Mouse (Mus musculus) heart, postnatal 0 days (tissue): ENCODE results near the gene Hspa12b. TPM values are rescaled to one million over a fixed set of nuclear protein-coding genes. Genes with fewer than 3 reads are reported as not detected.

ENCODE experiments used
- ATAC-seq: fragments of 200-750 bp; cut with Nextera tagmentation; 2 replicates; pipeline ENCODE4 v1.8.0; 2017; ENCODE audit warnings: low read depth, moderate number of reproducible peaks, moderate library complexity; ENCODE audit not compliant: insufficient read depth
- DNase-seq: peaks from one replicate; pipeline ENCODE4 v3.0.0-alpha.2; 2016; ENCODE audit warnings: low spot score
- H3K27ac ChIP-seq: fragments of 300-500 bp; sonication (generic); 2 replicates; pipeline ENCODE4 v1.5.1; 2014; ENCODE audit warnings: low read depth, mild to moderate bottlenecking
- H3K27me3 ChIP-seq: fragments of 300-500 bp; sonication (generic); 2 replicates; pipeline ENCODE4 v1.6.1; 2014; ENCODE audit warnings: low read length, mixed read lengths; ENCODE audit not compliant: control insufficient read depth, insufficient read depth
- H3K36me3 ChIP-seq: fragments of 300-500 bp; sonication (generic); replicated peaks from 2 replicates; pipeline ENCODE4 v1.6.1; 2014; ENCODE audit warnings: low read length, mixed read lengths; ENCODE audit not compliant: control insufficient read depth, insufficient read depth
- H3K4me1 ChIP-seq: fragments of 300-500 bp; sonication (generic); 2 replicates; pipeline ENCODE4 v1.6.1; 2014; ENCODE audit warnings: antibody characterized with exemption; ENCODE audit not compliant: control insufficient read depth, insufficient read depth
- H3K4me2 ChIP-seq: fragments of 300-500 bp; sonication (generic); 2 replicates; pipeline ENCODE4 v1.6.1; 2014; ENCODE audit warnings: low read depth, mild to moderate bottlenecking, low read length, moderate library complexity
- H3K4me3 ChIP-seq: fragments of 300-500 bp; sonication (generic); 2 replicates; pipeline ENCODE4 v1.5.1; 2014; ENCODE audit warnings: low read depth, low read length
- H3K9ac ChIP-seq: fragments of 300-500 bp; sonication (generic); replicated peaks from 2 replicates; pipeline ENCODE4 v1.6.1; 2014; ENCODE audit warnings: low read depth, low read length, mixed read lengths
- H3K9me3 ChIP-seq: fragments of 300-500 bp; sonication (generic); replicated peaks from 2 replicates; pipeline ENCODE4 v1.6.1; 2016; ENCODE audit warnings: low read length; ENCODE audit not compliant: control insufficient read depth
- CTCF ChIP-seq: IDR thresholded peaks from 2 replicates; pipeline ENCODE4 v1.5.1; 2016; ENCODE audit warnings: antibody characterized with exemption, control low read depth, low read depth
- EP300 ChIP-seq: IDR thresholded peaks from 2 replicates; pipeline ENCODE4 v1.6.1; 2016; ENCODE audit warnings: antibody characterized with exemption, low read depth
- WGBS: fragments of 180-500 bp; shearing (Covaris S2); extraction: QIAGEN DNeasy Blood & Tissue Kit; methylation state at CpG from one replicate; pipeline ENCODE4 v1.1.7; 2014; 5-methylcytosine and 5-hydroxymethylcytosine counted together
- polyA plus RNA-seq: library from polyadenylated mRNA; unstranded; fragments of >200 nt; fragmentation: Nextera tagmentation; extraction: Ambion mirVana; gene quantifications from 2 replicates; pipeline ENCODE4 v1.2.1, GENCODE M21; 2015
- total RNA-seq: library from RNA; depleted of rRNA; stranded (reverse); fragments of >200 nt; gene quantifications from 2 replicates; pipeline ENCODE4 v1.2.3, GENCODE M21; 2014; ENCODE audit warnings: low replicate concordance

Gene Hspa12b
- total and polyA plus RNA-seq, 2 experiments from 2014 or later: 9.0 to 29.3 TPM

DNA sequence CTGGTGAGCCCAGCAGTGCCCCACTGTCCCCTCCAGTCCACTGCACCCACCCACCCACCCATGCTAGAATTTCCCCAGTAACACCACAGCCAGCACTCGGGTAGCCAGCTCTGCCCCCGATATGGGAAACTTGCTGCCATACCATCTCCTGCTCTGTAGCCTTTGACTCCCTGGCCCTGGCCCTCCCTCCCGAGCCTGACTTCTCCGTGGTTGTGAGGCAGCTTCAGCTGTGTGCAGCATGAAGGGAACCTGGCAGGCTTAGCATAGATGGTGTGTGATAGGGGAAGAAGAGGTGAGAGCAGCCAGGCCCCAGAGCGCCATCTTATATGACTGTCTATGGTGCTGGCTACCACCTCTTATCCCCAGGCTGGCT, 13.4 kb downstream of the Hspa12b start:
- Histone ChIP-seq H3K27me3 (no peaks in the 10 kb centered on the region), H3K4me2 (no peak overlapping the region), H3K4me1 (peaks cover 26% of the 10 kb centered on the region), H3K9me3 (no peaks in the 10 kb centered on the region), H3K27ac (peak overlapping the region; percentile 56), H3K4me3 (no peak overlapping the region), H3K36me3 (peaks cover 31% of the 10 kb centered on the region), H3K9ac (no peak overlapping the region)
- TF ChIP-seq CTCF: no peak
- no peak for TF ChIP-seq EP300
- 34% methylated on average over 5 of the region's 5 CpGs for WGBS
- DNase-seq (no peak), ATAC-seq (no peak)

DNA sequence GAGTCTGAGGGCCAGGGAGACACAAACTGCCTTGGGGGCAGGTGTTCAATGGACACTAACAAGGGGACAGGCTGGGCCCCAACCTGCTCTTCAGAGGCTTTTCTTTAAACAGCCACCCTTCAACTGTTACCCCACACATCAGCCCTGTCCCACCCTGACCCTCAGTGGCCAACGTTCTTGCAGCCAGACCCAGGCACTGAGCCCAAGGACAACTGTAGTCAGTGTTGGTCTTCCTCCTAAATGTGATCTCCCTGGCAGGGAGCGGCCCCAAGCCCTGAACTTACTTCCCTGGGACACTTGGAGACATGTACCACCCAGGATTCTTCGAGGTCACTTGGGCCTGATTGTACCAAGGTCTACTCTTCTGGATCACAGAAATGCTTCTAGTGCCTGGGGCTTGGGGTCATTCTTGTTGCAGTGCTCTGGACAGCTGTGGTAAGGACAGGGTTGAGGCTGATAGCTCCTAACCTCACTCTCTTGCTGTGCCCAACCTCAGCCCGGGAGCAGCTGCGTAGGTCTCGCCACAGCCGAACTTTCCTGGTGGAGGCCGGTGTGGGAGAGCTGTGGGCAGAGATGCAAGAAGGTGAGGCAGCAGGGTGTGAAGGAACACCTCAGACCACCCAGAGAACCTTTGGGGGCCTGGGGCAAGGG, 14.4 kb downstream of the Hspa12b start:
- 82% methylated on average over 8 of the region's 8 CpGs for WGBS
- peaks cover 32% of the 10 kb centered on the region for H3K36me3 ChIP-seq
- peak overlapping the region; percentile 56 for H3K27ac ChIP-seq
- ATAC-seq (no peak), DNase-seq (peak; percentile 5)
- H3K27me3 ChIP-seq: no peaks in the 10 kb centered on the region
- TF ChIP-seq EP300: no peak
- no peak for TF ChIP-seq CTCF
- H3K4me3 ChIP-seq: no peak overlapping the region
- peaks cover 18% of the 10 kb centered on the region; the same call in 1 of the 2 replicates for H3K4me1 ChIP-seq
- H3K9me3 ChIP-seq: no peaks in the 10 kb centered on the region
- H3K4me2 ChIP-seq: no peak overlapping the region
- H3K9ac ChIP-seq: no peak overlapping the region

DNA sequence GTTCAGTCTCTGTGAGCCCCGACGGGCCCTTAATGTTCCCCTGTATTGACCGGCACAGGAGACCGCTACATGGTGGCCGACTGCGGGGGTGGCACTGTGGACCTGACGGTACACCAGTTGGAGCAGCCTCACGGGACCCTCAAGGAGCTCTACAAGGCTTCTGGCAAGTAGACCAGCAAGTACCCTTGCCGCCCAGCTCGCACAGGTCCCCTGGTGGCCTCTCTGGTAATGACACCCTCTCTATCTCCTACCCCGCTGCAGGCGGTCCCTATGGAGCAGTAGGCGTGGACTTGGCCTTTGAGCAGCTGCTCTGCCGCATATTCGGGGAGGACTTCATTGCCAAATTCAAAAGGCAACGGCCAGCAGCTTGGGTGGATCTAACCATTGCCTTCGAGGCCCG, 15.5 kb downstream of the Hspa12b start:
- H3K4me1 ChIP-seq: peaks cover 14% of the 10 kb centered on the region; the same call in 1 of the 2 replicates
- H3K9me3 ChIP-seq: no peaks in the 10 kb centered on the region
- DNase-seq: peak; percentile 62
- ATAC-seq: peak; percentile 57
- WGBS: 25% methylated on average over 18 of the region's 18 CpGs
- no peaks in the 10 kb centered on the region for H3K27me3 ChIP-seq
- peaks cover 43% of the 10 kb centered on the region for H3K36me3 ChIP-seq
- no peak overlapping the region for H3K4me3 ChIP-seq
- H3K27ac ChIP-seq: no peak overlapping the region
- no peak overlapping the region for H3K4me2 ChIP-seq
- TF ChIP-seq EP300: no peak
- peak; percentile 67 for TF ChIP-seq CTCF
- no peak overlapping the region for H3K9ac ChIP-seq

DNA sequence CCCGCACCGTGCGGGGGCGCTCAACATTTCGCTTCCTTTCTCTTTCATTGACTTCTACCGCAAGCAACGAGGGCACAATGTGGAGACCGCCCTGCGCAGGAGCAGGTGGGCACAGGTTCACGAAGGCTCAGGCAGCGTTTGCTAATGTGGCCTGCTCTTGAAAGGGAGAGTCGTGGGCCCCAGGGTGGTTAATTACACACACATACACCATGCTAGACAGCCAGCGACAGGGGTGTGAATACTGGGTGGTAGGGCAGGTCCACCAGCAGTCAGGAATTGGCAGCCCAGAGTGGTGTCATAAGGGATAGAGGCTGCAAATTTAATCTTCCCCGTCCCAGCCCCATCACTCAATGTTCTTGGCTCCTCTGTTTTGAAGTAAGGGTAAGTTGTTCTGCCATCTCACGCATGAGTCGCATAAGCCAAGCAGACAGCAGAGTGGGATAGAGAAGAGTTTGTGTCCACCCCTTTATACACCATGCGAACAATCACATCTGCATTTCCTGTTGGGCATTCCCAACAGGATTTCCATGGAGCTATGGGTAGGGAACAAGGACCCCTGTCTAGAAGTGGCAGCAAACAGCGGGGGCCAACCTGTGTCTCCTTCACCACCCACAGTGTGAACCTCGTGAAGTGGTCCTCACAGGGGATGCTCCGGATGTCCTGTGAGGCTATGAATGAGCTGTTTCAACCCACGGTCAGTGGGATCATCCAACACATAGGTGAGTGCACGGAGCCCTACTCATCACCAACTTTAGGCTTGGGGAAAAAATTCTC, 16.1 kb downstream of the Hspa12b start:
- 71% methylated on average over 22 of the region's 22 CpGs for WGBS
- no peaks in the 10 kb centered on the region for H3K9me3 ChIP-seq
- no peak overlapping the region for H3K4me3 ChIP-seq
- peaks cover 13% of the 10 kb centered on the region; the same call in 1 of the 2 replicates for H3K4me1 ChIP-seq
- ATAC-seq: no peak
- no peak overlapping the region for H3K4me2 ChIP-seq
- no peaks in the 10 kb centered on the region for H3K27me3 ChIP-seq
- H3K36me3 ChIP-seq: peaks cover 49% of the 10 kb centered on the region
- no peak for TF ChIP-seq CTCF
- TF ChIP-seq EP300: no peak
- no peak for DNase-seq
- H3K9ac ChIP-seq: no peak overlapping the region
- H3K27ac ChIP-seq: no peak overlapping the region

DNA sequence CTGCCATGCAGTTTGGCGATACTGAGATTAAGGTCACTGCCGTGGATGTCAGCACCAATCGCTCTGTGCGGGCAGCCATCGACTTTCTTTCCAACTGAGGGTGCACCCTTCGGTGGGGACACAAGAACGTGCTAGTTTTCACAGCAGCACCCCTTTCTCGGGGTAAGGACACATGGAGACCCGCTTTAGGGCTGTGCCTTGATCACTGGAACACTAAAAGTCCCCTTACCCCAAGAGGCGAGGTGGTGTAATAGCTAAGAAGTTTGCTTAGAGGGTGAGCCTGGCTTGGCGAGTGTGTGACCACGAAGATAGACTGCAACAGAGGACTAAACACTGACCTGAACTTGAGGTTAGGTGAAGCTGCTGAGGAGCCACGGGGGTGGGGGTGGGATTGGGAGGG, 18.0 kb downstream of the Hspa12b start:
- H3K4me1 ChIP-seq: peaks cover 9% of the 10 kb centered on the region; the same call in 1 of the 2 replicates
- no peaks in the 10 kb centered on the region for H3K27me3 ChIP-seq
- ATAC-seq (no peak), DNase-seq (no peak)
- no peak overlapping the region for H3K27ac ChIP-seq
- no peak overlapping the region for H3K4me2 ChIP-seq
- WGBS: 59% methylated on average over 13 of the region's 13 CpGs
- peaks cover 57% of the 10 kb centered on the region for H3K36me3 ChIP-seq
- TF ChIP-seq CTCF (no peak), EP300 (no peak)
- H3K9me3 ChIP-seq: no peaks in the 10 kb centered on the region
- H3K4me3 ChIP-seq: no peak overlapping the region
- H3K9ac ChIP-seq: no peak overlapping the region

DNA sequence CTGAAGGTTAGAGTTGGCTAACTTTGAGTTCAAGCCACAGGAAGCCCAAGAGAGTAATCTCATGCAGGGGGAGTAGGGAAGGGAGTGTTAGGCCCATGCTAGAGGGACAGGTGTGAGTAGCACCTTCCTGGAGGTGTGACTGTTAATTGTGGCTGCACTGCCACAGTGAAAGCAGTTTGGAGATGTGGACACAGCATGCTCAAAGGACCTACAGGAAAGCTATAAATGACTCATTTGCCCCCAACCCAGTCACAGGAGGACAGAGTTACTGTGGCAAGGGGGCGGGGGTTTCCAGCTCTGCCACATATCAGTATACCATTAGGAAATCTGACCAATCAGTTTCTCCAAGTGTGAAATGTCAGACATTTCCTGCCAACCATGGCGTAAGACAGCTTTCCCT, 18.5 kb downstream of the Hspa12b start:
- Histone ChIP-seq H3K4me1 (peaks cover 7% of the 10 kb centered on the region; the same call in 1 of the 2 replicates), H3K9ac (no peak overlapping the region), H3K9me3 (no peaks in the 10 kb centered on the region), H3K27ac (no peak overlapping the region), H3K4me3 (no peak overlapping the region), H3K27me3 (no peaks in the 10 kb centered on the region), H3K36me3 (peaks cover 57% of the 10 kb centered on the region), H3K4me2 (no peak overlapping the region)
- WGBS: 72% methylated on average over 2 of the region's 2 CpGs
- ATAC-seq: no peak
- no peak for DNase-seq
- TF ChIP-seq EP300 (no peak), CTCF (no peak)
